Mouse (Mus musculus): ENCODE data around the gene Ddx6. TPM values are rescaled to one million over a fixed set of nuclear protein-coding genes. Genes with fewer than 3 reads are reported as not detected.
"Not testable (repeated sequence)": the region's sequence is repeated elsewhere in the genome, so short reads cannot be mapped to it uniquely, and the experiment has no call there.

Ddx6 gene
- polyA plus RNA-seq, 1 experiment from 2014 or later, result 39.0 TPM

GRCm38 (mm10) chr9:44607306-44607705 lies 2.6 kb downstream of the Ddx6 start:
- Histone ChIP-seq H3K9ac (replicated peaks; ENCODE audit: low read depth, low read length) (no peak overlapping the region), H3K27ac (ENCODE audit: low read length) (no peak overlapping the region), H3K4me2 (replicated peaks; ENCODE audit: low read depth, low read length) (peak overlapping the region; percentile 83), H3K4me3 (ENCODE audit: low read depth, low read length) (peak overlapping the region; percentile 99; the same call in 1 of the 2 replicates), H3K4me1 (ENCODE audit: control insufficient read depth, insufficient read depth, low read length) (peaks cover 17% of the 10 kb centered on the region), H3K27me3 (ENCODE audit: control insufficient read depth, insufficient read depth, low read length) (no peaks in the 10 kb centered on the region), H3K9me3 (ENCODE audit: control insufficient read depth, low read depth, low read length) (no peaks in the 10 kb centered on the region), H3K36me3 (ENCODE audit: control insufficient read depth, insufficient read depth, low read length) (peaks cover 37% of the 10 kb centered on the region)
- ATAC-seq (ENCODE audit: insufficient number of reproducible peaks, insufficient read depth, low FRiP score, low read depth), result no peak
- WGBS, result 45% methylated on average over 4 of the region's 4 CpGs

DNA sequence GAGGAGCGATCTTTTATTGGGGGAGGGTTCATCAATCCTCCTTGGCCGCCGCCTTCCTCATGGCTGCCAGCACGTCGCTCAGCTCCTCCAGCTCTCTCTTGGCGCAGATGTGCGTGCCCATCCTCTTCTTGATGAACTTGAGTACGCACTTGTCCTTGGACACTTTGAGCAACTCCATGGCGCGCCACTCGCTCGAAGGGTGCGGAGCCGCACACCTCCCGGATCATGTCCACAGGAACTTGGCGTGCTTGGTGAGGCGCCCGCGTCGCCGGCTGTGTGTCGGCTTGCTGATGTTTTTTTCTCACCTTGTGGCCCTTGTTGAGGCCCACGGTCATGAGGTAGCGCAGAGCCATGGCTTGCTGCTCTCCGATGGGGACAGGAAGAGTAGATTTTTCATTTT lies 5.7 kb downstream of the Ddx6 start:
- WGBS, result 99% methylated on average over 25 of the region's 25 CpGs
- Histone ChIP-seq H3K4me1 (ENCODE audit: control insufficient read depth, insufficient read depth, low read length) (peaks cover 17% of the 10 kb centered on the region), H3K36me3 (ENCODE audit: control insufficient read depth, insufficient read depth, low read length) (peaks cover 67% of the 10 kb centered on the region), H3K4me2 (replicated peaks; ENCODE audit: low read depth, low read length) (no peak overlapping the region), H3K9me3 (ENCODE audit: control insufficient read depth, low read depth, low read length) (no peaks in the 10 kb centered on the region), H3K9ac (replicated peaks; ENCODE audit: low read depth, low read length) (no peak overlapping the region), H3K27ac (ENCODE audit: low read length) (no peak overlapping the region), H3K4me3 (ENCODE audit: low read depth, low read length) (no peak overlapping the region), H3K27me3 (ENCODE audit: control insufficient read depth, insufficient read depth, low read length) (no peaks in the 10 kb centered on the region)
- no peak for ATAC-seq (ENCODE audit: insufficient number of reproducible peaks, insufficient read depth, low FRiP score, low read depth)

DNA sequence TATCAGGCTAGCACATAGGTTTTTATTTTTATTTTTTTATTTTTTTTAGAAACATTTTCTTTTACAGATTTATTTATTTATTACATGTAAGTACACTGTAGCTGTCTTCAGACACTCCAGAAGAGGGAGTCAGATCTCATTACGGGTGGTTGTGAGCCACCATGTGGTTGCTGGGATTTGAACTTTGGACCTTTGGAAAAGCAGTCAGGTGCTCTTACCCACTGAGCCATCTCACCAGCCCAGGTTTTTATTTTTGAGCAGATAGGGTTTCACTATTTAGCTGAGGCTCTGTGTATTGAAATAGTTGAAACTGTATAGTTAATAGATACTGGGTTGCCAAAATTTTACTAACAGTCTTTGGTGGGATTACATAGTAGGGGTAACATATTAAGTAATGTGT lies 8.4 kb downstream of the Ddx6 start:
- H3K36me3 ChIP-seq (ENCODE audit: control insufficient read depth, insufficient read depth, low read length), result peaks cover 84% of the 10 kb centered on the region
- H3K27ac ChIP-seq (ENCODE audit: low read length); H3K4me3 ChIP-seq (ENCODE audit: low read depth, low read length); H3K9ac ChIP-seq (replicated peaks; ENCODE audit: low read depth, low read length); H3K4me2 ChIP-seq (replicated peaks; ENCODE audit: low read depth, low read length); H3K27me3 ChIP-seq (ENCODE audit: control insufficient read depth, insufficient read depth, low read length); H3K4me1 ChIP-seq (ENCODE audit: control insufficient read depth, insufficient read depth, low read length); ATAC-seq (ENCODE audit: insufficient number of reproducible peaks, insufficient read depth, low FRiP score, low read depth); H3K9me3 ChIP-seq (ENCODE audit: control insufficient read depth, low read depth, low read length): not testable (repeated sequence)
- 82% methylated on average over 1 of the region's 1 CpGs for WGBS

DNA sequence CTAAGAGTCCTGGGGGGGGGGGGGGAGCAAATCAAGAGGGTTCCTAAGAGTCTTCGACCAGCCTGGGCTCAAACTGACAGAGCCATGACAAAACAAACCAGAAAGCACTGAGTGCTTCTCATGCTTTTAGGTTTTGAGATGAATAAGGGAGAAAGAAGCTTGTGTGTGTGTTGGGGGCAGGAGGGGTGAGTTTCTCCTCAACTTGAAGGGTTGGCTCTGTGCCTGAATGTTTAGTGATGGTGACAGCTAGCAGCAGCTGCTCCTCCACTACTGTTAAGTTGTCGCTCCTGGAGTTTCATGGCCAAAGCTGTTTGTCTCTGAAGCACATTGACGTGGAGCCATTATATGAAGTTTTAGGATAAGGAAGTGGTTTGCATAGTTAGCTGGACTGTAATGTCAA lies 16.4 kb downstream of the Ddx6 start:
- H3K4me2 ChIP-seq (replicated peaks; ENCODE audit: low read depth, low read length), result no peak overlapping the region
- H3K9me3 ChIP-seq (ENCODE audit: control insufficient read depth, low read depth, low read length), result no peaks in the 10 kb centered on the region
- H3K9ac ChIP-seq (replicated peaks; ENCODE audit: low read depth, low read length), result no peak overlapping the region
- H3K27me3 ChIP-seq (ENCODE audit: control insufficient read depth, insufficient read depth, low read length), result no peaks in the 10 kb centered on the region
- H3K4me1 ChIP-seq (ENCODE audit: control insufficient read depth, insufficient read depth, low read length), result no peaks in the 10 kb centered on the region
- WGBS, result 70% methylated on average over 3 of the region's 3 CpGs
- H3K4me3 ChIP-seq (ENCODE audit: low read depth, low read length), result no peak overlapping the region
- peaks cover 68% of the 10 kb centered on the region for H3K36me3 ChIP-seq (ENCODE audit: control insufficient read depth, insufficient read depth, low read length)
- no peak for ATAC-seq (ENCODE audit: insufficient number of reproducible peaks, insufficient read depth, low FRiP score, low read depth)
- H3K27ac ChIP-seq (ENCODE audit: low read length), result no peak overlapping the region

GRCm38 (mm10) chr9:44624390-44624789 lies 19.7 kb downstream of the Ddx6 start:
- no peak overlapping the region for H3K4me3 ChIP-seq (ENCODE audit: low read depth, low read length)
- no peaks in the 10 kb centered on the region for H3K4me1 ChIP-seq (ENCODE audit: control insufficient read depth, insufficient read depth, low read length)
- no peak overlapping the region for H3K9ac ChIP-seq (replicated peaks; ENCODE audit: low read depth, low read length)
- no peaks in the 10 kb centered on the region for H3K9me3 ChIP-seq (ENCODE audit: control insufficient read depth, low read depth, low read length)
- no peak overlapping the region for H3K27ac ChIP-seq (ENCODE audit: low read length)
- no peak overlapping the region for H3K4me2 ChIP-seq (replicated peaks; ENCODE audit: low read depth, low read length)
- peaks cover 68% of the 10 kb centered on the region for H3K36me3 ChIP-seq (ENCODE audit: control insufficient read depth, insufficient read depth, low read length)
- no peak for ATAC-seq (ENCODE audit: insufficient number of reproducible peaks, insufficient read depth, low FRiP score, low read depth)
- H3K27me3 ChIP-seq (ENCODE audit: control insufficient read depth, insufficient read depth, low read length), result no peaks in the 10 kb centered on the region
- WGBS, result 70% methylated on average over 5 of the region's 5 CpGs

GRCm38 (mm10) chr9:44626268-44626667 lies 21.6 kb downstream of the Ddx6 start:
- H3K9ac ChIP-seq (replicated peaks; ENCODE audit: low read depth, low read length), result no peak overlapping the region
- H3K4me3 ChIP-seq (ENCODE audit: low read depth, low read length), result no peak overlapping the region
- WGBS, result 90% methylated on average over 5 of the region's 5 CpGs
- no peaks in the 10 kb centered on the region for H3K27me3 ChIP-seq (ENCODE audit: control insufficient read depth, insufficient read depth, low read length)
- H3K36me3 ChIP-seq (ENCODE audit: control insufficient read depth, insufficient read depth, low read length), result peaks cover 75% of the 10 kb centered on the region
- H3K4me1 ChIP-seq (ENCODE audit: control insufficient read depth, insufficient read depth, low read length), result no peaks in the 10 kb centered on the region
- no peak for ATAC-seq (ENCODE audit: insufficient number of reproducible peaks, insufficient read depth, low FRiP score, low read depth)
- no peak overlapping the region for H3K27ac ChIP-seq (ENCODE audit: low read length)
- H3K9me3 ChIP-seq (ENCODE audit: control insufficient read depth, low read depth, low read length), result no peaks in the 10 kb centered on the region
- H3K4me2 ChIP-seq (replicated peaks; ENCODE audit: low read depth, low read length), result no peak overlapping the region

- Histone ChIP-seq H3K9me3 (ENCODE audit: control insufficient read depth, low read depth, low read length) (no peaks in the 10 kb centered on the region), H3K27me3 (ENCODE audit: control insufficient read depth, insufficient read depth, low read length) (no peaks in the 10 kb centered on the region), H3K36me3 (ENCODE audit: control insufficient read depth, insufficient read depth, low read length) (peaks cover 58% of the 10 kb centered on the region), H3K9ac (replicated peaks; ENCODE audit: low read depth, low read length) (no peak overlapping the region), H3K4me2 (replicated peaks; ENCODE audit: low read depth, low read length) (no peak overlapping the region), H3K4me1 (ENCODE audit: control insufficient read depth, insufficient read depth, low read length) (no peaks in the 10 kb centered on the region), H3K27ac (ENCODE audit: low read length) (no peak overlapping the region), H3K4me3 (ENCODE audit: low read depth, low read length) (no peak overlapping the region)
- 81% methylated on average over 15 of the region's 15 CpGs for WGBS
- ATAC-seq (ENCODE audit: insufficient number of reproducible peaks, insufficient read depth, low FRiP score, low read depth), result no peak
These were observed 33.0 kb downstream of the Ddx6 start for GRCm38 (mm10) chr9:44637551-44638169.

DNA sequence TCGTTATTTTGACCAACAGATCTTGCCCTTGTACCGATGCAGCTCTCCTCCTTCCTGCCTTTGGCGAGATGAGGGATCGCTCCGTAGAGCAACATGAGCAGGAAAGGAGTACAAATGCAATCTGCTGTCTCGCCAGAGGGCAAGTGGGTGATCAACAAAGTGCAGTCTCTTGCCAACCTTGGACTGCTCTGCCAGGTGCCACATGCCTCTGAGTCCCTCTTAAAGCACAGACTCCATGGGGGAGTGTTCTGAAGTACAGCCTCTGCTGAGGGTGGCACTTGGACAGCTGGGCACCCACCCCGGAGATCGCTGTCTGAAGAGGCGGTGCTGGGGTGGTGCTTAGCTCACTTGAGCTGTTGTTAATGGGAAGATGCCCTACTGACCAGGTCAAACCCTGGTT lies 34.0 kb downstream of the Ddx6 start:
- not testable (repeated sequence) for ATAC-seq (ENCODE audit: insufficient number of reproducible peaks, insufficient read depth, low FRiP score, low read depth); H3K9me3 ChIP-seq (ENCODE audit: control insufficient read depth, low read depth, low read length); H3K4me3 ChIP-seq (ENCODE audit: low read depth, low read length); H3K4me2 ChIP-seq (replicated peaks; ENCODE audit: low read depth, low read length); H3K4me1 ChIP-seq (ENCODE audit: control insufficient read depth, insufficient read depth, low read length); H3K27ac ChIP-seq (ENCODE audit: low read length); H3K27me3 ChIP-seq (ENCODE audit: control insufficient read depth, insufficient read depth, low read length); H3K9ac ChIP-seq (replicated peaks; ENCODE audit: low read depth, low read length)
- WGBS, result 93% methylated on average over 9 of the region's 9 CpGs
- peaks cover 48% of the 10 kb centered on the region for H3K36me3 ChIP-seq (ENCODE audit: control insufficient read depth, insufficient read depth, low read length)

DNA sequence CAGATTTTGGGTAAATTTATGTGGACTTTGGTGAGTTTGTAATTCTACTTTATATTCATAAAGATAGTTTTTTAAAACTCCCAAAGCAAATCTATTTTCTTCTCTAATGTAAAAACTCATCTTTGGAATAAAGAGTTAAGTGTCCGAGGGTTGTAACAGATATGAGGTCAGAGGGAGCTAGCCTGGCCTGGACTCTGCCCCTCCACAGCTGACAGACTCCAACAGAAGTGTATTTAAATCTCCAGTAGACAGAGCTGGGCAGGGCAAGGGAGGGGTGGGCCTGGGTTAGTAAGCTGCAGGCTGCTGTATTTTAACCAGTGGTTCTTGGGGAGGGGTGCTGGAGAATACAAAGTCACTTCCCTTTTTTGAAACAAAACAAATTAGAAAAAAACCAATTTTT lies 35.3 kb downstream of the Ddx6 start:
- not testable (repeated sequence) for H3K9me3 ChIP-seq (ENCODE audit: control insufficient read depth, low read depth, low read length); H3K4me1 ChIP-seq (ENCODE audit: control insufficient read depth, insufficient read depth, low read length); H3K4me2 ChIP-seq (replicated peaks; ENCODE audit: low read depth, low read length); ATAC-seq (ENCODE audit: insufficient number of reproducible peaks, insufficient read depth, low FRiP score, low read depth); H3K4me3 ChIP-seq (ENCODE audit: low read depth, low read length); H3K9ac ChIP-seq (replicated peaks; ENCODE audit: low read depth, low read length); H3K27ac ChIP-seq (ENCODE audit: low read length); H3K27me3 ChIP-seq (ENCODE audit: control insufficient read depth, insufficient read depth, low read length)
- H3K36me3 ChIP-seq (ENCODE audit: control insufficient read depth, insufficient read depth, low read length), result peaks cover 35% of the 10 kb centered on the region
- 58% methylated on average over 1 of the region's 1 CpGs for WGBS
